Mouse (Mus musculus) spleen, adult 2 months (tissue): ENCODE results near the gene Osgin1. TPM values are rescaled to one million over a fixed set of nuclear protein-coding genes. Genes with fewer than 3 reads are reported as not detected.

Experiments used
- DNase-seq, 2 experiments: peaks; one replicate each; pipeline versions ENCODE4 v3.0.0 to v3.0.0-alpha.2; 2012 to 2021; ENCODE audit warnings: low spot score in 2 of 2, low read depth in 1 of 2
- H3K27ac ChIP-seq: fragments of 200-500 bp; 2 replicates; pipeline ENCODE4 v1.5.1; 2012; ENCODE audit warnings: low read length, inconsistent platforms; ENCODE audit not compliant: insufficient read depth
- H3K27me3 ChIP-seq: fragments of 200-500 bp; 2 replicates; pipeline ENCODE4 v1.6.1; 2012; ENCODE audit warnings: mild to moderate bottlenecking, moderate library complexity, low read length, inconsistent platforms; ENCODE audit not compliant: control insufficient read depth, insufficient read depth
- H3K36me3 ChIP-seq: fragments of 200-500 bp; 2 replicates; pipeline ENCODE4 v1.6.1; 2012; ENCODE audit warnings: mild to moderate bottlenecking, low read length, inconsistent platforms; ENCODE audit not compliant: control insufficient read depth, insufficient read depth
- H3K4me1 ChIP-seq: fragments of 200-500 bp; 2 replicates; pipeline ENCODE4 v1.6.1; 2011; ENCODE audit warnings: inconsistent platforms; ENCODE audit not compliant: control insufficient read depth, insufficient read depth, insufficient read length
- H3K4me3 ChIP-seq: fragments of 200-500 bp; 2 replicates; pipeline ENCODE4 v1.5.1; 2011; ENCODE audit warnings: mild to moderate bottlenecking, inconsistent platforms; ENCODE audit not compliant: insufficient read depth, insufficient read length; ENCODE audit errors: extremely low read depth
- CTCF ChIP-seq: fragments of 200-500 bp; IDR thresholded peaks from 2 replicates; pipeline ENCODE4 v1.5.1; 2011; ENCODE audit warnings: mild to moderate bottlenecking, inconsistent platforms; ENCODE audit not compliant: insufficient read depth, insufficient read length, insufficient replicate concordance; ENCODE audit errors: extremely low read depth
- POLR2A ChIP-seq: fragments of 200-500 bp; IDR thresholded peaks from 2 replicates; pipeline ENCODE4 v1.6.1; 2011; ENCODE audit warnings: low read depth, low read length, inconsistent platforms
- WGBS: fragments of 180-500 bp; shearing (Covaris S2); methylation state at CpG from one replicate; pipeline ENCODE4 v1.1.7; 2018; 5-methylcytosine and 5-hydroxymethylcytosine counted together
- polyA plus RNA-seq: library from polyadenylated mRNA; depleted of rRNA; stranded (reverse); fragments of >200 nt; gene quantifications from 2 replicates; pipeline ENCODE4 v1.2.3, GENCODE M21; 2012

The Osgin1 gene
- polyA plus RNA-seq, 1 experiment: 15.6 TPM

DNA sequence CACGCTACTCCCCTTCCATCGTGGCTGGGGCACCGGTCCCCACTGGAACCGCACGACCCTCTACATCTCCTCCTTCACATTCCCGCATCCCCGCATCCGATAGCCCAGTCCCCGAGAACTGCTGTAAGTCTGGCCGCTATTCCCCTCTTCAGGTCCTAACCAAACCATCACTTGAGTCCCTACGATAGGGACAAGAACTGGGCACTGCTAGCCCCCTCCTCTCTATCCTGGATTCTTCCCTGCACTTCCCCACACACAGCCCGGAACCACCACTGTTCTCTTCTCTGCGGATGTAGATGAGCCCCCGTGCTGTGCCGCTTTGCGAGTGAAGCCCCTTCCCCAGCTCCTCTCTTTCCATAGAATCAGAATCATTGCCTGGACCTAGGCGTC is 13.9 kb downstream of the Osgin1 start:
- Histone ChIP-seq H3K36me3 (no peaks in the 10 kb centered on the region), H3K4me3 (no peak overlapping the region), H3K27ac (no peak overlapping the region), H3K27me3 (peaks cover 19% of the 10 kb centered on the region), H3K4me1 (no peaks in the 10 kb centered on the region; the same call in none of the 2 replicates)
- WGBS: 20% methylated on average over 17 of the region's 17 CpGs
- no peak for DNase-seq
- TF ChIP-seq CTCF (no peak), POLR2A (no peak)

DNA sequence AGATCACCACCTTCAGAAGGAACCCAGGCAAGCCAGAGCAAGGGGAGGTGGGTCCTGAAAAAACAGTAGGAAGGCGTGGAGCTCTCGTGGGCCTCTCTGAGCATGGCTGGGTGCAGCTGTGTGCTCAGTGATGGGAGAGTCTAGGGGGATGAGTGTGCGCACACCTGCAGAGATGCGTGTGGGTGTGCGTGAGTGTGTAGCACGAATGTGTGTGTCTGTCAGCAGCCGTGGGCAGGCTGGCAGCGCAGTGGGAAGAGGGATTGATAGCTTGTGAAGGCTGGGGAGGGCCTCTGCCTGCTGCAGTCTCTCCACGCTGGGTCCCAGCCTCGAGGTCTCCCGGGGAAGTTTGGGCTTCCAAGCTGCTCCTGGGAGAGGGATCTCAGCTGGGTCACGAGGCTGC is 15.7 kb downstream of the Osgin1 start:
- Histone ChIP-seq H3K36me3 (no peaks in the 10 kb centered on the region), H3K4me1 (no peaks in the 10 kb centered on the region; the same call in none of the 2 replicates), H3K4me3 (no peak overlapping the region), H3K27ac (no peak overlapping the region), H3K27me3 (peaks cover 19% of the 10 kb centered on the region)
- WGBS: 78% methylated on average over 12 of the region's 12 CpGs
- no peak for DNase-seq
- TF ChIP-seq CTCF (no peak), POLR2A (no peak)

DNA sequence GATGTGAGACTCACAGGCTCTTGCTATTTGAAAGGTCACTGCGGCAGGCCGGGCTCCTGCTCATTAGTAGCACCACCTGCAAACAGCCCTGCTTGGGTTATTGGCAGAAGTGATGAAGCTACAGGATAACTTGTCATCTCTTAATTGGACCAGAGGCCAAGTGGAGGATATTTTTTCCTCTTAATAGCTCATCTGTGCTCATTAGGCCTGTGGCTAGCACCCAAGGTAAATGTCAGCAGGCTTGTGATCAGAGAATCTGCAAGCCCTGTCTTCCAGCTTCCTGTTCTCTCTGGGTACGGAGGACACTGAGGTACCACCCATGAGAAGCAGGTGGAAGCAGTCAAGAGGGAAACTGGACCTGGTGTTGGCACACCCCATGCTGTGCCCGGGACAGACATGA is 17.2 kb downstream of the Osgin1 start:
- Histone ChIP-seq H3K4me3 (no peak overlapping the region), H3K4me1 (no peaks in the 10 kb centered on the region; the same call in none of the 2 replicates), H3K27me3 (peaks cover 18% of the 10 kb centered on the region), H3K27ac (no peak overlapping the region), H3K36me3 (no peaks in the 10 kb centered on the region)
- no peak for TF ChIP-seq POLR2A
- TF ChIP-seq CTCF: no peak
- DNase-seq: no peak
- WGBS: 88% methylated on average over 4 of the region's 4 CpGs

DNA sequence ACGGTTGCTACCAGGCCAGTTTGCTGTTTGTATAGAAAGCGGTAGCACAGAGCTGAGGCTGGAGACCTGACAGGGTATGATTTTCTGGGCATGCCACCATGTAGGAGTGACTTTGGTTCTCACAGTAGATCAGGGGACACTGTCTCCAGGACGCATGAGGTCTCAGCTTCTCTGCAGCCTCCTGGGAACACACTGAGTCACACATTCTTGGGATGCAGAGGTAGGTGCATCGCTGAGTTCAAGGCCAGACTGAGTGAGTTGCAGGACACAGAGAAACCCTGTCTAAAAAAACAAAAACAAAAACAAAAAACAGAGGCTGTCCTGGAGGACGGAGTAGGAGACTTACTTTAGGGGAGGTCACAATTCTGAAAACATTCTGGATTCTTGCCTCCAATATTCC is 19.0 kb downstream of the Osgin1 start:
- Histone ChIP-seq H3K4me3 (no peak overlapping the region), H3K27me3 (peaks cover 3% of the 10 kb centered on the region; the same call in 1 of the 2 replicates), H3K36me3 (no peaks in the 10 kb centered on the region), H3K27ac (no peak overlapping the region), H3K4me1 (no peaks in the 10 kb centered on the region; the same call in 1 of the 2 replicates)
- DNase-seq: no peak
- 92% methylated on average over 5 of the region's 5 CpGs for WGBS
- TF ChIP-seq POLR2A (no peak), CTCF (no peak)

DNA sequence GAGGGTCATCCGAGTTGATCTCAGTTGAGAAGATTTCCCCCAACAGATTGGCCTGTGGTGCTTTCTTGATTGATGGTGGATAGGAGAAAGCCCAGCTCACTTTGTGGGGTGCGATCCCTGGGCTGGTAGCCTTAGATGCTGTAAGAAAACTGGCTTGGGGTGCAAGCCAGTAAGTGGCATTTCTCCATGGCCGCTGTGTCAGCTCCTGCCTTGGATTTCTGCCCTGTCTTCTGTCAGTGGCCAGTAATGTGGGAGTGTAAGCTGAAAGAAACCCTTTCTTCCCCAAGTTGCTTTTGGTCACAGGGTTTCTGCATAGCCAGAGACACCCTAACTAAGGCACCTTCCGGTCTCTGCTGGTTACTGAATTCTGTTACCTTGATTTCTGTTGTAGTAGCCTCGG is 22.1 kb downstream of the Osgin1 start:
- Histone ChIP-seq H3K27ac (no peak overlapping the region), H3K4me1 (no peaks in the 10 kb centered on the region), H3K4me3 (no peak overlapping the region), H3K36me3 (no peaks in the 10 kb centered on the region), H3K27me3 (no peaks in the 10 kb centered on the region)
- TF ChIP-seq CTCF (no peak), POLR2A (no peak)
- WGBS: 84% methylated on average over 5 of the region's 5 CpGs
- no peak for DNase-seq

DNA sequence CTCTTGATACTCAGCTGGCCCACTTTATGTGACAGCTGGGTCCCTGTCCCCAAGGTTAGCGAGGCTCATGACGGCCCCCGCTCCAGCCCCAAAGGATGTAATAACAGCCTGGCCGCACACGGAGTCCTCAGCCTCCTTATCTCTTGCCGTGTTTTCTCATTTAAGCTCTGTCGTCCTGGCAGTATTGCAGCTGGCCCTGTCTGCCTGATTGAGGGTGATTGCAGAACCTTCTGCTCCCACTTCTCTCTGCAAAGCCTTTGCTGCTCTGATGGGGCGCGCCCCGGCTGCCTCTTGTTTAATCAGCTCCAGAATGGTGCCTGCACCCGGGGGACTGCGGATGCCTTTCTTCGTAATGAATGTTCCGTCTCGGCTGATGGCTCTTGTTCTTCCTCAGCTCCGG is 25.8 kb downstream of the Osgin1 start:
- H3K4me1 ChIP-seq: no peaks in the 10 kb centered on the region
- no peaks in the 10 kb centered on the region for H3K36me3 ChIP-seq
- DNase-seq: no peak
- WGBS: 63% methylated on average over 16 of the region's 16 CpGs
- TF ChIP-seq POLR2A (no peak), CTCF (no peak)
- H3K27ac ChIP-seq: no peak overlapping the region
- H3K27me3 ChIP-seq: no peaks in the 10 kb centered on the region
- no peak overlapping the region for H3K4me3 ChIP-seq

DNA sequence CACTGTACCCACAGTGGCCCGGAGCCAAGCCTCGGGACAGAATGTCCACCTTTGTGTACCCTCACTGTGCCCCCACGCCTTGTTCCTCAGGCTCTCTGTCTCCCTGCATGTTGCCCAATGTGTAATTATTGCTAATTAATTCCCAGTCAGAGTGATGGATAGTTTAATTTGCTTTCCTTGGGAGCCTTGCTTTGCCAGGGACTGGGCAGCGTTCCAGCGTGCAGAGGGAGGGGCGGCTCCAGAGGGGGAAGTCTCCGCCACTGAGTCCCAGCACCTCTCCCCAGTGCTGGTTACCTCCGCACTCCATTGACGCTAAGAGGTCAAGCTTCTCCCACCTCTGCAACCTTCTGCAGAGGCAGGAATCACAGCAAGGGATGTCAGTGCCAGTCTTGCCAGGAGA is 27.4 kb downstream of the Osgin1 start:
- Histone ChIP-seq H3K36me3 (no peaks in the 10 kb centered on the region), H3K27ac (no peak overlapping the region), H3K4me1 (no peaks in the 10 kb centered on the region), H3K27me3 (0 out of 2 replicates have a peak, but pooled peaks cover 3% of the 10 kb centered on the region), H3K4me3 (no peak overlapping the region)
- no peak for DNase-seq
- TF ChIP-seq CTCF: no peak
- TF ChIP-seq POLR2A: no peak
- 76% methylated on average over 9 of the region's 9 CpGs for WGBS

DNA sequence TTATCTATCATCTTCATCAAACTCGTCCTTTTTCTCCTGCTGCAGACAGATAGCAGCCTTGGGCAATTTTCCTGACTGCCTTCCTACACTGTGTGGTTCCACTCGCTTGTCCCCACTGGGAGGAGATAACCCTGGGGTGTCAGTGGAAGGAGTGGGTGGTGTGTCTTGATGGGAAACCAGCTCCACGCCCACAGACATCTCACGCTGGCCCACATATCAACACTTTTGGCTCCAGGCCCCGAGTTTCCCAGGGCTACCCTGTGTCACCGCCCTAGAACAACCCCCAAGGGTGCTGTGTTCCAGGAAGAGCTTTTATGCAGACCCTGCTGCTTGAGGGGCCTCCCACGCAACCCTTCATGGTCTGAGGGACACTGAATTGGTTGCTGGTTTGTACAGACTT is 29.8 kb downstream of the Osgin1 start:
- Histone ChIP-seq H3K27ac (no peak overlapping the region), H3K27me3 (0 out of 2 replicates have a peak, but pooled peaks cover 4% of the 10 kb centered on the region), H3K4me3 (no peak overlapping the region), H3K36me3 (no peaks in the 10 kb centered on the region), H3K4me1 (no peaks in the 10 kb centered on the region)
- DNase-seq: no peak
- WGBS: 46% methylated on average over 7 of the region's 7 CpGs
- TF ChIP-seq POLR2A: no peak
- TF ChIP-seq CTCF: no peak
